Mouse (Mus musculus) lung, adult 2 months (tissue): Measurements from ENCODE around the gene Qrich2. TPM values are rescaled to one million over a fixed set of nuclear protein-coding genes. Genes with fewer than 3 reads are reported as not detected.

Experiments
- DNase-seq: peaks from one replicate; pipeline ENCODE4 v3.0.0; 2022
- H3K4me1 ChIP-seq: fragments of 200-500 bp; 2 replicates; pipeline ENCODE4 v1.6.1; 2011; ENCODE audit warnings: low read length; ENCODE audit not compliant: control insufficient read depth, insufficient read depth
- H3K4me3 ChIP-seq: fragments of 200-500 bp; replicated peaks from 2 replicates; pipeline ENCODE3; 2011; ENCODE audit warnings: low read depth, mild to moderate bottlenecking, control low read depth, low read length; ENCODE audit errors: extremely low read depth
- CTCF ChIP-seq: fragments of 200-500 bp; IDR thresholded peaks from 2 replicates; pipeline ENCODE4 v1.5.1; 2011; ENCODE audit warnings: mild to moderate bottlenecking, low read length, control low read depth; ENCODE audit not compliant: insufficient read depth
- POLR2A ChIP-seq: fragments of 200-500 bp; IDR thresholded peaks from 2 replicates; pipeline ENCODE4 v1.6.1; 2011; ENCODE audit warnings: low read depth, mild to moderate bottlenecking, control low read depth, low read length, borderline replicate concordance; ENCODE audit errors: extremely low read depth
- WGBS: fragments of 180-500 bp; shearing (Covaris S2); methylation state at CpG from one replicate; pipeline ENCODE4 v1.1.7; 2018; 5-methylcytosine and 5-hydroxymethylcytosine counted together
- polyA plus RNA-seq: library from polyadenylated mRNA; depleted of rRNA; stranded (reverse); fragments of >200 nt; gene quantifications from 2 replicates; pipeline ENCODE4 v1.2.3, GENCODE M21; 2012

Gene Qrich2
- polyA plus RNA-seq, 1 experiment: 0.11 TPM

GRCm38 (mm10) chr11:116490232-116491107 is 24.4 kb upstream of the Qrich2 start:
- TF ChIP-seq CTCF (no peak), POLR2A (peak; percentile 85)
- Histone ChIP-seq H3K4me3 (peak overlapping the region; percentile 95), H3K4me1 (peaks cover 2% of the 10 kb centered on the region)
- WGBS: under 1% methylated on average over 58 of the region's 62 CpGs
- peak; percentile 90 for DNase-seq

GRCm38 (mm10) chr11:116489771-116490231 is 23.8 kb upstream of the Qrich2 start:
- no peak for DNase-seq
- WGBS: under 1% methylated on average over 39 of the region's 39 CpGs

GRCm38 (mm10) chr11:116488693-116489375 is 22.8 kb upstream of the Qrich2 start:
- DNase-seq: no peak
- Histone ChIP-seq H3K4me1 (peaks cover 2% of the 10 kb centered on the region), H3K4me3 (no peak overlapping the region)
- WGBS: 55% methylated on average over 14 of the region's 14 CpGs
- TF ChIP-seq POLR2A: no peak
- 0 out of 2 replicates have a peak, but pooled peaks have one; percentile 17 for TF ChIP-seq CTCF

More at GRCm38 (mm10) chr11:116489771-116490231, 23.8 kb upstream of the Qrich2 start:
- TF ChIP-seq POLR2A (no peak), CTCF (no peak)
- Histone ChIP-seq H3K4me3 (peak overlapping the region; percentile 95), H3K4me1 (peaks cover 2% of the 10 kb centered on the region)

- TF ChIP-seq CTCF (no peak), POLR2A (no peak)
- Histone ChIP-seq H3K4me3 (no peak overlapping the region), H3K4me1 (peaks cover 2% of the 10 kb centered on the region)
- no peak for DNase-seq
Observed at GRCm38 (mm10) chr11:116488207-116488606, 22.2 kb upstream of the Qrich2 start.

DNA sequence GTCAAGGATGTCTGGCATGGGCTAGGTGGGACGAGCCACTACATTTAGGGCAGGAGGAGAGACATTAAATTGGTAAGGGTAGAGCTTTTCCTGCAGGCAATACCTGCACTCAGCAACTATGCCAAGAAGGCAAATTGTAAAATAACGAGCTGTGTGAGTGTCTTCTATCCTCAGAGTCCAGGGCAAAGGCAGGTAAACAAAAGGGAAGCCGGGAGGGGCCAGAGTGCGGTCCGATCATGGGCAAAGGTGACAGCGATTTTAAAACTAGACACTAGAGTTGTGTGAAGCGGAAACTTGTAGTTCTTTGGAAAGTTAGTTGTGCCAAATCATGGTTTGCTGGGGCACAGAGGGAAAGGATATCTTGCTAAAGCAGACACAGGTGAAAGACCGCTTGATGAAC is 18.2 kb upstream of the Qrich2 start:
- Histone ChIP-seq H3K4me3 (no peak overlapping the region), H3K4me1 (peaks cover 2% of the 10 kb centered on the region; the same call in 1 of the 2 replicates)
- 87% methylated on average over 8 of the region's 8 CpGs for WGBS
- DNase-seq: no peak
- TF ChIP-seq POLR2A: no peak
- TF ChIP-seq CTCF: no peak

- DNase-seq: no peak
- no peak for TF ChIP-seq CTCF
- TF ChIP-seq POLR2A: no peak
- no peak overlapping the region for H3K4me3 ChIP-seq
Observed at GRCm38 (mm10) chr11:116481776-116482175, 15.7 kb upstream of the Qrich2 start.

GRCm38 (mm10) chr11:116480975-116481374 is 14.9 kb upstream of the Qrich2 start:
- no peak for TF ChIP-seq CTCF
- TF ChIP-seq POLR2A: no peak
- WGBS: 94% methylated on average over 8 of the region's 8 CpGs
- no peaks in the 10 kb centered on the region for H3K4me1 ChIP-seq
- no peak for DNase-seq
- H3K4me3 ChIP-seq: no peak overlapping the region

More at GRCm38 (mm10) chr11:116481776-116482175, 15.7 kb upstream of the Qrich2 start:
- WGBS: 83% methylated on average over 7 of the region's 7 CpGs
- no peaks in the 10 kb centered on the region for H3K4me1 ChIP-seq

DNA sequence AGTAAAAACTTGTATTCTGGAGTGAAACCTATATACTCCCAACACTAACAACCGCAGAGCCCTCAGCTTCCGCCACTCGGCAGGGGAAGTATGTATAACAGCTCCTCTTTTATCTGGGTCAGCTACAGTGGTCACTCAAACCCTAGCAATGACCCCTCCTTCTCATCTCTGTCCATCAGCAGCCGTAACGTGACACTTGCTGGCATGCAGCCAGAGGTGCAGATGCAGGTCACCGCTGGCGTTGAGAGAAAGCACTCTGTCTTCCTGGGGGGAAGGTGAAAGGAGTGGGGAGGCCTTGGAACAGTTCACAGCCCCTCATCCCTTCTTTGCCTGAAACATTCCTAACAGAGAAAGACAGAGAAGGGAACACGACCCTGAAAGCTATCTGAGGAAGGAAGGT is 13.8 kb upstream of the Qrich2 start:
- no peak for DNase-seq
- no peak overlapping the region for H3K4me3 ChIP-seq
- 48% methylated on average over 8 of the region's 8 CpGs for WGBS
- TF ChIP-seq POLR2A (no peak), CTCF (no peak)
- H3K4me1 ChIP-seq: no peaks in the 10 kb centered on the region

DNA sequence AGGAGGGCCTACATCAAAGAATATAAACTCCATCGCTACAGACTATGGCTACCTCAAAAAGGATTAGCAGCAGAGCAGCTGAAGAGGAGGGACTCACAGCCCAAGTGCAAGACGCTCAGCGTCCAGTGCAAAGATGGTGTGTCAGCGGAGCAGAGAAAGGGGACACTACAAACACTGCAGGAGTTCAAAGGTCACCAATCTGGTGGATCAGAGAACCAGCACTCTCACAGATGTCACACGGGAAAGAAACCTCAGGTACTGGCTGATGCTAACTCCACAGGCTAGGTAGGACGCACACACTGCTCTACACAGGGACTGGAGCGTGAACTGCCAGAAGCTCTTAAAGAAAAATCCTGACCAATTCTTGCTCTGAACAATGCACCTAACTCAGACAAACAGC is 12.9 kb upstream of the Qrich2 start:
- DNase-seq: no peak
- Histone ChIP-seq H3K4me3 (no peak overlapping the region), H3K4me1 (no peaks in the 10 kb centered on the region)
- WGBS: 82% methylated on average over 7 of the region's 7 CpGs
- TF ChIP-seq CTCF (no peak), POLR2A (no peak)
